Mouse (Mus musculus) lung, postnatal 0 days (tissue): ENCODE measurements around the gene Polr3gl. TPM values are rescaled to one million over a fixed set of nuclear protein-coding genes. Genes with fewer than 3 reads are reported as not detected.
A peak's percentile ranks its signal among the peaks of the same experiment; 100 is the strongest.

Experiments
- ATAC-seq: fragments of 200-750 bp; cut with Nextera tagmentation; 2 replicates; pipeline ENCODE4 v1.8.0; 2017; ENCODE audit warnings: moderate library complexity
- DNase-seq: peaks from one replicate; pipeline ENCODE4 v3.0.0-alpha.2; 2016; ENCODE audit warnings: low spot score
- H3K27ac ChIP-seq: fragments of 300-500 bp; sonication (generic); 2 replicates; pipeline ENCODE4 v1.5.1; 2014; ENCODE audit warnings: antibody characterized with exemption, mild to moderate bottlenecking, low read length, mixed read lengths
- H3K27me3 ChIP-seq: fragments of 300-500 bp; sonication (generic); replicated peaks from 2 replicates; pipeline ENCODE4 v1.6.1; 2014; ENCODE audit warnings: low read length, mixed read lengths; ENCODE audit not compliant: insufficient read depth
- H3K36me3 ChIP-seq: fragments of 300-500 bp; sonication (generic); 2 replicates; pipeline ENCODE4 v1.6.1; 2014; ENCODE audit warnings: low read length, mixed read lengths; ENCODE audit not compliant: insufficient read depth
- H3K4me1 ChIP-seq: fragments of 300-500 bp; sonication (generic); 2 replicates; pipeline ENCODE4 v1.6.1; 2014; ENCODE audit warnings: antibody characterized with exemption, low read depth, low read length, mixed read lengths; ENCODE audit not compliant: insufficient read depth
- H3K4me2 ChIP-seq: fragments of 300-500 bp; sonication (generic); replicated peaks from 2 replicates; pipeline ENCODE4 v1.6.1; 2014; ENCODE audit warnings: low read depth, mild to moderate bottlenecking, low read length, moderate library complexity, mixed read lengths
- H3K4me3 ChIP-seq: fragments of 300-500 bp; sonication (generic); 2 replicates; pipeline ENCODE4 v1.5.1; 2014; ENCODE audit warnings: low read depth, low read length
- H3K9ac ChIP-seq: fragments of 300-500 bp; sonication (generic); replicated peaks from 2 replicates; pipeline ENCODE4 v1.6.1; 2014; ENCODE audit warnings: low read depth, mild to moderate bottlenecking
- H3K9me3 ChIP-seq: fragments of 300-500 bp; sonication (generic); 2 replicates; pipeline ENCODE4 v1.6.1; 2016; ENCODE audit warnings: low read length, mixed read lengths
- CTCF ChIP-seq: IDR thresholded peaks from 2 replicates; pipeline ENCODE4 v1.5.1; 2016; ENCODE audit warnings: antibody characterized with exemption, mild to moderate bottlenecking
- EP300 ChIP-seq: IDR thresholded peaks from 2 replicates; pipeline ENCODE4 v1.6.1; 2016; ENCODE audit warnings: antibody characterized with exemption, mild to moderate bottlenecking, control low read depth
- WGBS: fragments of 180-500 bp; shearing (Covaris S2); extraction: QIAGEN DNeasy Blood & Tissue Kit; methylation state at CpG from one replicate; pipeline ENCODE4 v1.1.7; 2014; 5-methylcytosine and 5-hydroxymethylcytosine counted together
- polyA plus RNA-seq: library from polyadenylated mRNA; unstranded; fragments of >200 nt; fragmentation: Nextera tagmentation; extraction: Ambion mirVana; gene quantifications from 2 replicates; pipeline ENCODE4 v1.2.1, GENCODE M21; 2015

Polr3gl gene
- polyA plus RNA-seq, 1 experiment from 2014 or later, result 36.7 TPM

GRCm38 (mm10) chr3:96570643-96571042 lies 23.3 kb downstream of the Polr3gl start:
- no peak for TF ChIP-seq CTCF
- TF ChIP-seq EP300, result no peak
- 47% methylated on average over 7 of the region's 7 CpGs for WGBS

GRCm38 (mm10) chr3:96569966-96570605 lies 23.9 kb downstream of the Polr3gl start:
- Histone ChIP-seq H3K9ac (no peak overlapping the region), H3K4me1 (peaks cover 8% of the 10 kb centered on the region), H3K9me3 (no peaks in the 10 kb centered on the region), H3K27me3 (no peaks in the 10 kb centered on the region), H3K4me2 (no peak overlapping the region), H3K27ac (0 out of 2 replicates have a peak overlapping the region, but pooled peaks have one; percentile 39), H3K36me3 (no peaks in the 10 kb centered on the region), H3K4me3 (no peak overlapping the region)
- ATAC-seq (no peak), DNase-seq (no peak)
- TF ChIP-seq EP300 (no peak), CTCF (no peak)
- 82% methylated on average over 11 of the region's 11 CpGs for WGBS

More at GRCm38 (mm10) chr3:96570643-96571042, 23.3 kb downstream of the Polr3gl start:
- H3K9ac ChIP-seq, result no peak overlapping the region
- ATAC-seq (no peak), DNase-seq (no peak)
- H3K27ac ChIP-seq, result 0 out of 2 replicates have a peak overlapping the region, but pooled peaks have one; percentile 39
- no peaks in the 10 kb centered on the region for H3K36me3 ChIP-seq
- H3K27me3 ChIP-seq, result no peaks in the 10 kb centered on the region
- no peak overlapping the region for H3K4me2 ChIP-seq
- H3K4me1 ChIP-seq, result peaks cover 7% of the 10 kb centered on the region
- no peaks in the 10 kb centered on the region for H3K9me3 ChIP-seq
- no peak overlapping the region for H3K4me3 ChIP-seq

- TF ChIP-seq EP300 (no peak), CTCF (no peak)
- Histone ChIP-seq H3K4me3 (no peak overlapping the region), H3K27me3 (no peaks in the 10 kb centered on the region), H3K9me3 (no peaks in the 10 kb centered on the region), H3K4me1 (peaks cover 11% of the 10 kb centered on the region), H3K4me2 (no peak overlapping the region), H3K36me3 (no peaks in the 10 kb centered on the region), H3K9ac (no peak overlapping the region), H3K27ac (no peak overlapping the region)
- 88% methylated on average over 13 of the region's 13 CpGs for WGBS
- DNase-seq (no peak), ATAC-seq (no peak)
Observed at GRCm38 (mm10) chr3:96569506-96569905, 24.5 kb downstream of the Polr3gl start.

GRCm38 (mm10) chr3:96568605-96569004 lies 25.4 kb downstream of the Polr3gl start:
- WGBS, result 62% methylated on average over 8 of the region's 8 CpGs
- no peaks in the 10 kb centered on the region for H3K36me3 ChIP-seq
- H3K27me3 ChIP-seq, result no peaks in the 10 kb centered on the region
- 0 out of 2 replicates have a peak overlapping the region, but pooled peaks have one; percentile 2 for H3K27ac ChIP-seq
- ATAC-seq (no peak), DNase-seq (no peak)
- no peak overlapping the region for H3K4me3 ChIP-seq
- no peaks in the 10 kb centered on the region for H3K9me3 ChIP-seq
- H3K4me1 ChIP-seq, result peaks cover 14% of the 10 kb centered on the region
- H3K4me2 ChIP-seq, result no peak overlapping the region
- H3K9ac ChIP-seq, result no peak overlapping the region
- TF ChIP-seq EP300, result no peak

- no peaks in the 10 kb centered on the region; the same call in 1 of the 2 replicates for H3K36me3 ChIP-seq
- peaks cover 13% of the 10 kb centered on the region for H3K4me1 ChIP-seq
- H3K4me2 ChIP-seq, result no peak overlapping the region
- H3K4me3 ChIP-seq, result no peak overlapping the region
- TF ChIP-seq CTCF (no peak), EP300 (no peak)
- H3K9ac ChIP-seq, result no peak overlapping the region
- no peak overlapping the region for H3K27ac ChIP-seq
- ATAC-seq (no peak), DNase-seq (no peak)
- no peaks in the 10 kb centered on the region for H3K9me3 ChIP-seq
- H3K27me3 ChIP-seq, result no peaks in the 10 kb centered on the region
- 62% methylated on average over 8 of the region's 8 CpGs for WGBS
Observed at GRCm38 (mm10) chr3:96566661-96567450, 27.1 kb downstream of the Polr3gl start.

GRCm38 (mm10) chr3:96565105-96565504 lies 28.9 kb downstream of the Polr3gl start:
- ATAC-seq, result no peak
- Histone ChIP-seq H3K9ac (no peak overlapping the region), H3K27ac (peak overlapping the region; percentile 99), H3K36me3 (peaks cover 14% of the 10 kb centered on the region), H3K4me3 (no peak overlapping the region), H3K27me3 (no peaks in the 10 kb centered on the region), H3K9me3 (no peaks in the 10 kb centered on the region), H3K4me1 (peaks cover 8% of the 10 kb centered on the region; the same call in 1 of the 2 replicates), H3K4me2 (no peak overlapping the region)
- no peak for DNase-seq
- TF ChIP-seq EP300, result no peak
- no peak for TF ChIP-seq CTCF
- 66% methylated on average over 3 of the region's 3 CpGs for WGBS
